8 mouse cellular contexts compared by ENCODE assay signal in genomic region chr16:45093137-45093731, GRCm38 (mm10). TPM values are rescaled to one million over a fixed set of nuclear protein-coding genes. Genes with fewer than 3 reads are reported as not detected.
DNase-seq lines count a peak whose midpoint lies in the region; ATAC-seq and TF ChIP-seq lines count a peak whose summit lies in the region.

Ccdc80 (plus strand) TSS chr16:45093402.

- TF ChIP-seq POLR2A in heart, adult 2 months (IDR thresholded peaks at IDR 0.05; ENCODE audit: insufficient read depth, low read depth, low read length) = 0 out of 2 replicates have a peak, but pooled peaks have one; percentile 34

- peak within 1 kb of the TSS; percentile 83 for H3K27ac ChIP-seq in heart, adult 2 months

- peak within 1 kb of the TSS; percentile 47 for H3K4me3 ChIP-seq in heart, adult 2 months

- intact Hi-C loops in heart, adult 2 months (cut with DNase I) = loop anchor here (5.0 to 10.0 kb wide), 3 partner anchors 131 to 611 kb away; partner anchors contain the start of gene Nepro

- peak within 1 kb of the TSS; percentile 74 for H3K9ac ChIP-seq in heart, adult 2 months (ENCODE audit: low read depth, low read length)

- WGBS in heart, adult 2 months = 3% methylated on average over 6 of the region's 6 CpGs

- ATAC-seq in megakaryocyte progenitor cell, adult 5-6 weeks (replicated peaks; ENCODE audit: poor library complexity) = no peak

- TF ChIP-seq CTCF in heart, adult 2 months (IDR thresholded peaks at IDR 0.05) = no peak

- peak; percentile 50 for DNase-seq in testis, postnatal 10 days (ENCODE audit: low spot score)
- no peak for DNase-seq in testis, postnatal 14 days (ENCODE audit: low spot score)
- peak; percentile 39 for DNase-seq in embryo, embryonic 9.5 days (ENCODE audit: extremely low spot score)
- peak; percentile 49 to 60 for DNase-seq in heart, adult 2 months
- DNase-seq in kidney, postnatal 14 days = peak; percentile 39
- DNase-seq in neural tube, embryonic 10.5 days (ENCODE audit: extremely low spot score, low spot score) = peak; percentile 45
- no peak for DNase-seq in right cerebral cortex, postnatal 14 days

- H3K36me3 ChIP-seq in heart, adult 2 months (ENCODE audit: control insufficient read depth, insufficient read depth, low read length) = no peaks in the 10 kb centered on the region

- no peaks in the 10 kb centered on the region for H3K79me2 ChIP-seq in heart, adult 2 months (replicated peaks; ENCODE audit: control insufficient read depth, insufficient read depth, low read length)

- TF ChIP-seq EP300 in heart, adult 2 months (IDR thresholded peaks at IDR 0.05; ENCODE audit: insufficient read depth, low read depth, low read length) = no peak

- no peaks in the 10 kb centered on the region for H3K27me3 ChIP-seq in heart, adult 2 months (ENCODE audit: control insufficient read depth, insufficient read depth, low read length)

- H3K4me1 ChIP-seq in heart, adult 2 months (ENCODE audit: control insufficient read depth, insufficient read depth, low read length) = peaks cover 9% of the 10 kb centered on the region

RNA-seq across cellular contexts. Expression of gene Ccdc80, which starts in this region (rescaled TPM):
- 10 to 100 TPM; 64.0 to 65.3 TPM for total RNA-seq in heart, adult 2 months (2021)
- polyA plus RNA-seq in heart, adult 2 months (2012; rRNA removed) = 43.4 and 59.4 TPM in 2 replicates
- total RNA-seq in megakaryocyte progenitor cell, adult 5-6 weeks (2015) = 0.12 and 0.32 TPM in 2 replicates
- total RNA-seq in megakaryocyte progenitor cell, adult 5-6 weeks (2017) = 0.71 and 3.1 TPM in 2 replicates

Comparison
In these comparisons a context has a peak if more than half of its experiments do, and no peak if none do; other contexts are left out.
1. RNA of gene Ccdc80 (total RNA-seq): 64.0 to 65.3 TPM in heart, adult 2 months; 0.12 to 3.1 TPM in megakaryocyte progenitor cell, adult 5-6 weeks; every median in the first group is over 10 times any median in the second.
2. DNase-seq: peak in testis, postnatal 10 days (single experiment), embryo, embryonic 9.5 days (single experiment), heart, adult 2 months (2 of 2), kidney, postnatal 14 days (single experiment) and neural tube, embryonic 10.5 days (single experiment); none in testis, postnatal 14 days (single experiment) and right cerebral cortex, postnatal 14 days (single experiment).